8 mouse cellular contexts compared by ENCODE assay signal in the genomic region with DNA sequence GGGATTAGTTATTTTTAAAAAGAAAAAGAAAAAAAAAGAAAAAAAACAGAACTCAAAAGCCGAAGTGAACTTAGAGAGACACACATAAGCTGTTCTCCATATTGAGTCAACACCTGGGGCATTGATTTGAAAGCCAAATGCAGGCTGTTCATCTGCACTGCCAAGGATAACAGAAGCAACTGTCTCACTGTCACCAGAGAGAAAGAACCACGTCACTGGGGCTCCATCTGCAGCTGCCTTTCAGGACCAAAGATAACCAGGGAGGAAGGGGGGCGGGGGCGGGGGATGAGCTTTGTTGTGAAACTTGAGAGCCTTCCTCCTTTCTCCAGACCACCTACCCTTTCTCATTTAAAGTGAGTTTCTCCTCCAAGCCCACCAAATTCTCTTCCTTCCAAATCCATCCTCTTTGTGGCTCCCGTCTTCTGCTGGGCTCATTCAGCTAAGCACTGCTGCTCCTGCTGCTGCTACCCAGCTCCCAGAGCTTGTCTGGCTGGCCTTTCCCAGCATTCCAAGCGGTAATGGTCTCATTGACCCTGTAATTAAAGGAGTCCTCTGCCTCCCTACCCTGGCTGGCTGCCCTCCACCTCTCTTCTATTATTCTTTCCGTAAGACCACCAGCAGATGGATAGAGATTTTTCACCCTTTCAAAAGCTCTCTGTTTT.
DNase-seq lines count a peak whose midpoint lies in the region; ATAC-seq and TF ChIP-seq lines count a peak whose summit lies in the region.

No protein-coding gene starts in this region.

- no peak for TF ChIP-seq EP300 in liver, postnatal 0 days (IDR thresholded peaks at IDR 0.05; ENCODE audit: low read depth)

- H3K9ac ChIP-seq in heart, embryonic 16.5 days (ENCODE audit: low read length) = no peak overlapping the region
- no peak overlapping the region for H3K9ac ChIP-seq in embryonic facial prominence, embryonic 12.5 days
- no peak overlapping the region for H3K9ac ChIP-seq in neural tube, embryonic 13.5 days
- H3K9ac ChIP-seq in liver, postnatal 0 days (replicated peaks) = no peak overlapping the region

- no peaks in the 10 kb centered on the region for H3K4me1 ChIP-seq in heart, embryonic 16.5 days (ENCODE audit: control insufficient read depth, insufficient read depth, low read length)
- peaks cover 8% of the 10 kb centered on the region; the same call in 1 of the 2 replicates for H3K4me1 ChIP-seq in embryonic facial prominence, embryonic 12.5 days
- peaks cover 18% of the 10 kb centered on the region for H3K4me1 ChIP-seq in neural tube, embryonic 13.5 days (replicated peaks)
- no peaks in the 10 kb centered on the region for H3K4me1 ChIP-seq in liver, postnatal 0 days (ENCODE audit: insufficient read depth)

- no peaks in the 10 kb centered on the region for H3K27me3 ChIP-seq in heart, embryonic 16.5 days (ENCODE audit: control insufficient read depth, insufficient read depth, low read length)
- no peaks in the 10 kb centered on the region for H3K27me3 ChIP-seq in embryonic facial prominence, embryonic 12.5 days
- no peaks in the 10 kb centered on the region for H3K27me3 ChIP-seq in neural tube, embryonic 13.5 days
- H3K27me3 ChIP-seq in liver, postnatal 0 days (ENCODE audit: insufficient read depth, low read length) = no peaks in the 10 kb centered on the region

- H3K4me2 ChIP-seq in heart, embryonic 16.5 days (ENCODE audit: low read depth, low read length) = peak overlapping the region; percentile 24; the same call in 1 of the 2 replicates
- peak overlapping the region; percentile 30 for H3K4me2 ChIP-seq in embryonic facial prominence, embryonic 12.5 days (replicated peaks)
- H3K4me2 ChIP-seq in neural tube, embryonic 13.5 days = peak overlapping the region; percentile 36
- no peak overlapping the region for H3K4me2 ChIP-seq in liver, postnatal 0 days (ENCODE audit: low read depth, low read length)

- no peak for DNase-seq in heart, postnatal 4 days
- DNase-seq in layer of hippocampus, adult 9-10 months (ENCODE audit: low spot score) = peak; percentile 56
- DNase-seq in gastrocnemius, postnatal 14 days = no peak
- DNase-seq in liver, postnatal 0 days = no peak

- 15% methylated on average over 7 of the region's 7 CpGs for WGBS in heart, embryonic 16.5 days
- 9% methylated on average over 7 of the region's 7 CpGs for WGBS in embryonic facial prominence, embryonic 12.5 days
- WGBS in neural tube, embryonic 13.5 days = 8% methylated on average over 7 of the region's 7 CpGs
- WGBS in liver, postnatal 0 days (ENCODE audit: insufficient replicate concordance) = 32% methylated on average over 7 of the region's 7 CpGs

- no peaks in the 10 kb centered on the region for H3K36me3 ChIP-seq in heart, embryonic 16.5 days (ENCODE audit: control insufficient read depth, insufficient read depth)
- H3K36me3 ChIP-seq in embryonic facial prominence, embryonic 12.5 days = no peaks in the 10 kb centered on the region
- H3K36me3 ChIP-seq in neural tube, embryonic 13.5 days = no peaks in the 10 kb centered on the region
- no peaks in the 10 kb centered on the region for H3K36me3 ChIP-seq in liver, postnatal 0 days (replicated peaks; ENCODE audit: insufficient read depth, low read length)

- no peak overlapping the region for H3K4me3 ChIP-seq in heart, embryonic 16.5 days (ENCODE audit: low read length)
- H3K4me3 ChIP-seq in embryonic facial prominence, embryonic 12.5 days = no peak overlapping the region
- no peak overlapping the region for H3K4me3 ChIP-seq in neural tube, embryonic 13.5 days
- H3K4me3 ChIP-seq in liver, postnatal 0 days (ENCODE audit: low read depth, low read length) = no peak overlapping the region

- ATAC-seq in heart, embryonic 16.5 days (replicated peaks; ENCODE audit: extremely low read depth, insufficient read depth, low FRiP score) = no peak
- ATAC-seq in embryonic facial prominence, embryonic 12.5 days (ENCODE audit: insufficient number of reproducible peaks, insufficient read depth, low FRiP score, low TSS enrichment) = peak; percentile 78; the same call in 1 of the 2 replicates
- ATAC-seq in neural tube, embryonic 13.5 days (ENCODE audit: low read depth) = peak; percentile 86
- no peak for ATAC-seq in liver, postnatal 0 days
- no peak for ATAC-seq in activated CD4-positive, CD25-positive, alpha-beta regulatory T cell, adult 4 months

- no peak overlapping the region for H3K27ac ChIP-seq in heart, embryonic 16.5 days (ENCODE audit: low read length)
- H3K27ac ChIP-seq in embryonic facial prominence, embryonic 12.5 days = no peak overlapping the region
- H3K27ac ChIP-seq in neural tube, embryonic 13.5 days (replicated peaks) = peak overlapping the region; percentile 59
- H3K27ac ChIP-seq in liver, postnatal 0 days (ENCODE audit: low read depth) = no peak overlapping the region

- TF ChIP-seq CTCF in liver, postnatal 0 days (IDR thresholded peaks at IDR 0.05; ENCODE audit: low read depth) = no peak

- intact Hi-C loops in gastrocnemius, postnatal 14 days (cut with DNase I; ENCODE audit: low total_unique reads) = no loop called here

- no peaks in the 10 kb centered on the region for H3K9me3 ChIP-seq in heart, embryonic 16.5 days (replicated peaks; ENCODE audit: control insufficient read depth, low read length)
- no peaks in the 10 kb centered on the region for H3K9me3 ChIP-seq in embryonic facial prominence, embryonic 12.5 days
- no peaks in the 10 kb centered on the region for H3K9me3 ChIP-seq in neural tube, embryonic 13.5 days
- no peaks in the 10 kb centered on the region for H3K9me3 ChIP-seq in liver, postnatal 0 days (ENCODE audit: low read length)

Comparison
In these comparisons a context has a peak if more than half of its experiments do, and no peak if none do; other contexts are left out.
1. ATAC-seq: peak in embryonic facial prominence, embryonic 12.5 days (single experiment) and neural tube, embryonic 13.5 days (single experiment); none in heart, embryonic 16.5 days (single experiment), liver, postnatal 0 days (single experiment) and activated CD4-positive, CD25-positive, alpha-beta regulatory T cell, adult 4 months (single experiment).